Mouse (Mus musculus): ENCODE results near the gene B4galnt1. TPM values are rescaled to one million over a fixed set of nuclear protein-coding genes. Genes with fewer than 3 reads are reported as not detected.

B4galnt1 gene
- total RNA-seq, 1 experiment from 2014 or later, result 166 TPM

- ATAC-seq (replicated peaks; ENCODE audit: insufficient number of reproducible peaks, low FRiP score, low TSS enrichment, poor library complexity, severe bottlenecking), result no peak
Measured at GRCm38 (mm10) chr10:127196392-127196791, 31.4 kb downstream of the B4galnt1 start.

GRCm38 (mm10) chr10:127197104-127197503 is 32.1 kb downstream of the B4galnt1 start:
- ATAC-seq (replicated peaks; ENCODE audit: insufficient number of reproducible peaks, low FRiP score, low TSS enrichment, poor library complexity, severe bottlenecking), result no peak

GRCm38 (mm10) chr10:127197505-127198110 is 32.6 kb downstream of the B4galnt1 start:
- no peak for ATAC-seq (replicated peaks; ENCODE audit: insufficient number of reproducible peaks, low FRiP score, low TSS enrichment, poor library complexity, severe bottlenecking)

- ATAC-seq (replicated peaks; ENCODE audit: insufficient number of reproducible peaks, low FRiP score, low TSS enrichment, poor library complexity, severe bottlenecking), result no peak
Measured at GRCm38 (mm10) chr10:127198492-127198891, 33.5 kb downstream of the B4galnt1 start.

- ATAC-seq (replicated peaks; ENCODE audit: insufficient number of reproducible peaks, low FRiP score, low TSS enrichment, poor library complexity, severe bottlenecking), result no peak
Measured at GRCm38 (mm10) chr10:127199068-127199467, 34.0 kb downstream of the B4galnt1 start.

- no peak for ATAC-seq (replicated peaks; ENCODE audit: insufficient number of reproducible peaks, low FRiP score, low TSS enrichment, poor library complexity, severe bottlenecking)
Measured at GRCm38 (mm10) chr10:127199474-127199873, 34.4 kb downstream of the B4galnt1 start.

- ATAC-seq (replicated peaks; ENCODE audit: insufficient number of reproducible peaks, low FRiP score, low TSS enrichment, poor library complexity, severe bottlenecking), result no peak
Measured at GRCm38 (mm10) chr10:127200279-127200678, 35.3 kb downstream of the B4galnt1 start.

GRCm38 (mm10) chr10:127203106-127203505 is 38.1 kb downstream of the B4galnt1 start:
- ATAC-seq (replicated peaks; ENCODE audit: insufficient number of reproducible peaks, low FRiP score, low TSS enrichment, poor library complexity, severe bottlenecking), result no peak

GRCm38 (mm10) chr10:127204589-127204988 is 39.6 kb downstream of the B4galnt1 start:
- ATAC-seq (replicated peaks; ENCODE audit: insufficient number of reproducible peaks, low FRiP score, low TSS enrichment, poor library complexity, severe bottlenecking), result no peak

GRCm38 (mm10) chr10:127205373-127205772 is 40.3 kb downstream of the B4galnt1 start:
- ATAC-seq (replicated peaks; ENCODE audit: insufficient number of reproducible peaks, low FRiP score, low TSS enrichment, poor library complexity, severe bottlenecking), result no peak

- ATAC-seq (replicated peaks; ENCODE audit: insufficient number of reproducible peaks, low FRiP score, low TSS enrichment, poor library complexity, severe bottlenecking), result no peak
Measured at GRCm38 (mm10) chr10:127208921-127209320, 43.9 kb downstream of the B4galnt1 start.

GRCm38 (mm10) chr10:127209928-127210570 is 45.0 kb downstream of the B4galnt1 start:
- no peak for ATAC-seq (replicated peaks; ENCODE audit: insufficient number of reproducible peaks, low FRiP score, low TSS enrichment, poor library complexity, severe bottlenecking)

GRCm38 (mm10) chr10:127210961-127211405 is 46.0 kb downstream of the B4galnt1 start:
- no peak for ATAC-seq (replicated peaks; ENCODE audit: insufficient number of reproducible peaks, low FRiP score, low TSS enrichment, poor library complexity, severe bottlenecking)

GRCm38 (mm10) chr10:127211414-127211854 is 46.4 kb downstream of the B4galnt1 start, which contains the start of gene Pip4k2c:
TSS of gene Pip4k2c (minus strand) at chr10:127211585.
- ATAC-seq (replicated peaks; ENCODE audit: insufficient number of reproducible peaks, low FRiP score, low TSS enrichment, poor library complexity, severe bottlenecking), result peak; percentile 88

- no peak for ATAC-seq (replicated peaks; ENCODE audit: insufficient number of reproducible peaks, low FRiP score, low TSS enrichment, poor library complexity, severe bottlenecking)
Measured at GRCm38 (mm10) chr10:127213272-127213671, 48.2 kb downstream of the B4galnt1 start.

GRCm38 (mm10) chr10:127213704-127214421 is 48.8 kb downstream of the B4galnt1 start:
- no peak for ATAC-seq (replicated peaks; ENCODE audit: insufficient number of reproducible peaks, low FRiP score, low TSS enrichment, poor library complexity, severe bottlenecking)

- no peak for ATAC-seq (replicated peaks; ENCODE audit: insufficient number of reproducible peaks, low FRiP score, low TSS enrichment, poor library complexity, severe bottlenecking)
Measured at GRCm38 (mm10) chr10:127214422-127214803, 49.4 kb downstream of the B4galnt1 start.

GRCm38 (mm10) chr10:127216456-127216855 is 51.4 kb downstream of the B4galnt1 start:
- no peak for ATAC-seq (replicated peaks; ENCODE audit: insufficient number of reproducible peaks, low FRiP score, low TSS enrichment, poor library complexity, severe bottlenecking)

- ATAC-seq (replicated peaks; ENCODE audit: insufficient number of reproducible peaks, low FRiP score, low TSS enrichment, poor library complexity, severe bottlenecking), result no peak
Measured at GRCm38 (mm10) chr10:127217177-127217576, 52.2 kb downstream of the B4galnt1 start.

- ATAC-seq (replicated peaks; ENCODE audit: insufficient number of reproducible peaks, low FRiP score, low TSS enrichment, poor library complexity, severe bottlenecking), result no peak
Measured at GRCm38 (mm10) chr10:127218339-127218738, 53.3 kb downstream of the B4galnt1 start.

All from monocyte, adult 5-6 weeks (primary cell).